Mouse (Mus musculus) lung, postnatal 10 days (tissue): ENCODE data around the gene Cmklr1.
A peak's percentile ranks its signal among the peaks of the same experiment; 100 is the strongest.

Experiments
- DNase-seq: peaks from one replicate; pipeline ENCODE4 v3.0.0; 2021

Cmklr1 gene

DNA sequence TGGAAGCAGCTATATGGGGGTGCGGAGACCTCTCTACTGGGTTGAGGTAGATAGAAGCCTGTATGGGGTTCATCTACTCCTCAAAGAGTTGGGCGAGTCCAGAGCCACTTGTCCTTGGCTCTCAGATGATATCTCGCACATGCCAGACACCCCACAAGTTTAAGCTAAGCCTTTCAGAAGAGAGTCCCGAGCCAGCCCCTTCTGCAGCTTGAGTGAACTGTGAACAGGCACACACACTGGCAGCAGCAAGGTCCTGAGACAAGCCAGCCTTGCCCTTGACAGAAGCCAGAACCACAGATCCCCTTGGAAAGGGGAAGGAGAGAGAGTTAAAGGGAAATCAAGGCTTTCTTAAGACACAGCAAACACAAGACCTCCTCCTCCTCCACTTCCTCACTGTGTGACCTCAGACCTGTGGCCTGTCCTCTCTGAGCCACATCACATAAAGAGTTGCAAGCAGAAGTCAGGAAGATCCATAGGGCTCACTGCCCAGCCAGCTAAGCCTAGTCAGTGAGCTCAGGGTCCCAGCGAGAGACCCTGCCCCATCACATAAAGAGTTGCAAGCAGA lies 1.5 kb downstream of the Cmklr1 start:
- DNase-seq = no peak

DNA sequence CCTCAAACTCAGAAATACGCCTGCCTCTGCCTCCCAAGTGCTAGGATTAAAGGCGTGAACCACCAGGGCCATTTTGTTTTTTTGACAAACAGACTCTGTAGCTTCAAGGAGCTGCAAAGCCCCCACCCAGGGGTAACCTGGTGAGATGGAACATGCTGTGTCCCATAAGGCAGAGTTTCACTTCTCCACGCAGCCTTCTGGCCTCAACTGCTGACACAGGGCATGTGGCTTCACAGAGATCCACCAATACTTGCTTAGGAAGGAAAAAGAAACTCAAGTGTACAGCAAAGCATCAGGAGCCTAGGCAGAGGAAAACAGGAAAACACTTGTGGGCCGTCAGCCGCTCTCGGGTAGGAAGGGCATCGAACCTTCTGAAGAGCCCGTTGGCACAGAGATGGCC lies 3.1 kb downstream of the Cmklr1 start:
- no peak for DNase-seq

DNA sequence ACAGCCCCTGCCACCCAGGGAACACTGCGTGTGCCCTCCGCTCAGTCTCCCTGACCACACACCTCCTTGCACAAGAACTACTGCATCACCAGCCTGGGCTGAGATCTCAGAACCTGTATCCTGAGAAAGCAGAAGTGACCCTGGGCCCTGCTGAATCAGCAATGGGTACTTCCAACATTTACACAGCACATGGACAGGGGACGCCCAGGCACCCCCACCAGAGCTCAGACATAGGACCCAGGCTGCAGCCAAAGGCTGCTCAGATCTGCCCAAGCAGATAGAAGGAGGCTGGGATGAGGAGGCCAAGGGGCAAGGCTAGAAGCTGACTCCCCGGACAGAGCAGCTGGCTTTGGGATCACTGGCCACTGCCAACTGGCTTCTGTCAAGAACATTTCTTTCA lies 5.7 kb downstream of the Cmklr1 start:
- DNase-seq = peak; percentile 64

DNA sequence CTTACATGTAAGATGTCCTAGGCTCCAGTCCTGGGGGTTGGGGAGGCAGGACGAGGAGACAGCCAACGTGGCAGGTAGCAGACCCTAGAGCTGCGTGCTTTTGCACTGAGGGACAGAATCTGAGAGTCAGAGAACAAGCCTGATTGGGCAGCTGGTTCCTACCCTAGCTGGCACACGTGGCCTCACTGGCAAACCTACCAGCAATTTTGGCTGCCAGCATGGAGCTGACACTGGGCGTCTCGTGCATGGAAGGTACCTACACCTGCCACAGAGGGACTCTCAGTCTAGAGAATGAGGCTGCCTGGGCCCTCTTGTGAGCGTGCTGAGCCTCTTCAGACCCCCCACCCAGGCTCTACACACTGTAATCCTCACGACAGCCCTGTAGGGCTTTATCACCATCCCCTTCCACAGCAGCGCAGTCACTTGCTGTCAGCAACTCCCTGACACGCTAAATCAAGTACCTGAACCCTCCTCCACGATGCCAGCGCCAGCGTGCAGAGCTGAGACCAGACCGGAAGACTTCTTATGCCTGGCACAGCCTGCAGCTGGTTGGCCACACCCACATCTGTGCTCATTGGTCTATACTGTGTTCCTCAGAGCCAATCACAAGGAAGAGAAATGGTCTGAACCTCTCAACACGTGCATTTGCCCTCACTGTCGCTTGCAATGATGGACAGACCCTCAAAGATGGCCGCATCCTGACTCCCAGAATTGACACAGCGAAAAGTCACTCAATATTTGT lies 6.9 kb downstream of the Cmklr1 start:
- DNase-seq = no peak

DNA sequence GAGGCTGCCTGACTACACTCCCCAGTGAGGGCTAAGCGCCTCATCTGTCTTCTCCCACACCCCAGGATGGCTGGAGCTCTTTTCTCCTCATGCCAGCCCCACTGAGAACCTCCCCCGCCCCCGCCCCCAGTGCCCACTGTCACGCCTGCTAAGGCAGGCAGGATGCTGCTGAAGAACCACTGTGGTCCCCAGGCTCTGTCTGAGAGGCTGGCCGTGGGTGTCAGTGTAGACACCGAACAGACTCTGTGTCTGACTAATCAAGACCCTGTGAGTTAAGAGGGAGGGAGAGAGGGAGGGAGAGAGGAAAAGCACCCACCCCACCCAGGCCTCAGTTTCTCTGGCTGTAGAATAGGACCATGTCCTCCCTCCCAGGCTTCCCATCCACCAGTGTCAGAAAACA lies 9.2 kb downstream of the Cmklr1 start:
- no peak for DNase-seq

DNA sequence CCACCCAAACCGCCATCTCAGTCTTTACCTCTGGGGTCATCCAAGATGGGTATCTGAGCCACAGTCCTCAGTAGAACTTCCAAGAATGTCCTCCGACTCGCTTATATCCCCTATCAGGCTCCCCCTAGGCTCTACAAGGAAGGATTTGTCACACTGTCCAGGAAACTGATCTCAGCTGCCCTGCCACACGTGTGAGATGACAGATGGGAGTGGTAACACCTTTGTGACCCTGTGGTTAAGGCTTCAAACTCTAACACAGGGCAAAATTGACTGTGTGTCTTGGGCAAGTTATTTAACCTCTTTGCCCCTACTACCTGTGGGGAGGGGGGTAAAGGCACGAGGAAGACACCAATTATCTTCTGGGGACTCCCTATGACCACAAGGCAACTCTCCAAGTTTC lies 11.1 kb downstream of the Cmklr1 start:
- DNase-seq = no peak

DNA sequence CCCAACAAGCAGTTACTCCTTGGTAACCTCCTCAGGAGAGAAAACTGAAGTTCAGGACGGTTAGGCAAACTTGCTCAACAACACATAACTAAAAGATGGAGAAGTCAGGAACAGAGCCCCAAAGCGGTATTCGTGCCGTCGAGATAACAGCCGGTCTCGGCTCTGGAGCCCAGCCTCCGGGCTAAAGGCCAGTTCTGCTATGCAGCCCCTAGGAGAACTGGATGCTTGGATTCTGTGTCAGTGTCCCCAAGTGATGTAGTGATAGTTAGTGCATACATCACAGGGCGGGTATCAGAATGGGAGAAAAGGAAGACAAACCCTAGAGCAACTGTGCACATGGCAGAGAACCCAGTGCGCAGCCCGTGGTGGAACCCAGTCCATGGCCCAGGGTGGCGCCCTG lies 12.2 kb downstream of the Cmklr1 start:
- DNase-seq = no peak

DNA sequence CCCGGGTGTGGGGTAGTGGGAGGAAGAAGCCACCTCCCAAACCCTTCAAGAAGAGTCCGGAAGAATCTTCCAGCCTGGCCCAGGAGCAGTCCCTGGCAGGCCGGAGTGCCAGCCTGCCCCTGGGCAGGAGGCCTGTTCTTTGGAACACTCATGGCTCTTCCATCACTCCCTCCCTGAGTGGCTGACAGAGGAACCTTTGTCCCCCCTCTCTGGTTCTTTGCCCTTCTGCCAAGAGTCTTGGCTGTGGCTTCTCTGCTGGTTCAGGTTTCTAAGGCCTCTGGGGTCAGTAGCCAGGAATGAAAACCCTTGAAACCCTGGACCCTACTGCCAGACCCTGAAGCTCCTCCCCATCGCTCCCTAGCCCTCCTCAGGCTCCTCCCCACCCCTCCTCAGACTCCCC lies 12.6 kb downstream of the Cmklr1 start:
- DNase-seq = no peak

DNA sequence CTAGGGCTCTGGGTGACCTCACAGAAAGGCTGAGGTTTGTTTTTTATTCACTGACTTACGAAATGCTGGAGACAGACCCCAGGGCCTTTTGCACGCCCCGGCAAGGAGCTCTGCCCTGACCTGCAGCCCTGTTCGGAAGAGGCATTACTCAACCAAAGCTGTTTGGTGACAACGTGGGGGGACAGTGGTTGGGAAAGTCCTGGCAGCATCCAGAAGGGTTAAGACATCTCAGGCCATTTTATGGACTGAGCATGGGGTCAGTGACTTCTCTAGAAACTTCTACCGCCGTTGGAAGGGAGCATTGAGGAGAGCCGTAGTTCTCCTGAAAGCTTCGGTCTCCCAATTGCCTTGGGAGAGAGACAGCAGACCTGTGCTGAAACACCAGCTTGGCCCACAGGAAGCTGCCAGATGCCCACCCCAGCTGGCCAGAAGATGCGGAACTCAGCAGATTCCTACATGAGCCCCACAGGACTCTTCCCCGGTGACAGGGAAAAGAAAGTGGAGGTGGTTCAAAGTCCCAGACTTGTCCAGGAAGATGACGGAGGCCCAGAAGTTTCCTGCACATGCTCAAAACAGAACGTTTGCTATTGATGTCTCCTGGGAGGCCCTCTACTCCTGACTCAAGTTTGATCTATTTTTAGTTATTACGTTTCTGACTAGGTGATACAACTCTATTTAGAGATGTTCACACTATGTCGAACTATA lies 14.2 kb downstream of the Cmklr1 start:
- DNase-seq = peak; percentile 60

DNA sequence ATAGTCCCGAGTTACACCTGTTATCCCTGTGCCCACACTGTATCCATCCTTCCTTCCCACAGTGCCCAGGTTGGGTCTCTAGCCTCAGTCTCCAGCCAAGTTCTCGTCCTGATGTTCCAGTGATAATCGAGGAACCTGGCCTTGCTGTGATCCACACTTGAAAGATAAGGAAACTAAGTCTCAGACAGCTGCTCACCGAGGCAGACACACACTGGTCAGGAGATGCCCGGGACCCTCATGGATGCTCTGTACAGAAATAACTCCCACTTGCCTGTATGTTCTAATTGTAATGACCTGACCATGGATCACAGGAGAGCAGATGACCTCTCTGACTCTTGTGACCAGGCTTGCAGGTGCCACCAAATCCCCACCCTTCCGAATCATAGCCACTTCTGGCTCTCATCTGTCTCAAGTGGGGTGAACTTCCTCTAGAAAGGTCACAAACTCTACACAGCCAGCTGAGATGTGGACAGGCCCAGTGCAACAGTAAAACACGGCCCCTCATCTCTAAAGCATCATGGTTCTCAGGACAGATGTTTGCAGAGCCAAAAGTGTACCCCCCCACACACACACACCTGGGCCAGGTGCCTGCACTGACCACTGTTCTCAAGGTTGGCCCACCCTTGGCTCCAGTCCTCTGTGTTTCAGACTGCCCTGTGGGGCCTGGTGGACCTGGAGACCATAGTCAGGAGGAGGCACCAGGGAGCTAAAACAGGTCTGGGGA lies 15.2 kb downstream of the Cmklr1 start:
- DNase-seq = no peak

DNA sequence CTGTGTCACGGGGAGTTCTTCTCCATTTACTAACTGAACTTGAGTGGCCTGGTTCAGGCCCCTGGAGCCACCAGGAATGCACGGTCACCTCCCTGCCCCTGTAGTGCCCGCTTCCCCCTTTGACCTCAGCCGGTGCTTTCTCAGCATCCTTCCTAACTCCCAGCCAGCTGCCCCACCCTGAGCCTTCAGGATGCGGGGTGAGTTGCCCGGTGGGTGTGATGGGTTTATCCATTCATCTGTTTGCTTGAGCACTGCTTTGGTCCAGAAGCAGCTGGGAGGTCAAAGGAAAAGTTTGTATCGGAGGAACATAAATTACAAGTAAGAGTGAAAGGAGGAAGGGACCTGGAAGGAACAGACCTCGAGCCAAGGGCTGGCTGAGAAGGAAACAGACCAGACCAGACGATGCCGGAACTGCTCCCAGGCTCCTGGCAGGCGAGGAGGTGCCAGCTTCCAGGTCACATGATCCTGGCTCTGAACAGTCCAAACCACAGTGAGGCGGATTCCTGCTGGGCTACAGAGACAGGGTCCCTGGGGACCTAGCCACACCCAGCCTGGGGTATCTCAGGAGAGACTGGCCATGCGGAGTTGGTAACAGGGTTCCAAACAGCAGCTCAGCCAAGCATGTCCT lies 16.1 kb downstream of the Cmklr1 start:
- DNase-seq = peak; percentile 82

DNA sequence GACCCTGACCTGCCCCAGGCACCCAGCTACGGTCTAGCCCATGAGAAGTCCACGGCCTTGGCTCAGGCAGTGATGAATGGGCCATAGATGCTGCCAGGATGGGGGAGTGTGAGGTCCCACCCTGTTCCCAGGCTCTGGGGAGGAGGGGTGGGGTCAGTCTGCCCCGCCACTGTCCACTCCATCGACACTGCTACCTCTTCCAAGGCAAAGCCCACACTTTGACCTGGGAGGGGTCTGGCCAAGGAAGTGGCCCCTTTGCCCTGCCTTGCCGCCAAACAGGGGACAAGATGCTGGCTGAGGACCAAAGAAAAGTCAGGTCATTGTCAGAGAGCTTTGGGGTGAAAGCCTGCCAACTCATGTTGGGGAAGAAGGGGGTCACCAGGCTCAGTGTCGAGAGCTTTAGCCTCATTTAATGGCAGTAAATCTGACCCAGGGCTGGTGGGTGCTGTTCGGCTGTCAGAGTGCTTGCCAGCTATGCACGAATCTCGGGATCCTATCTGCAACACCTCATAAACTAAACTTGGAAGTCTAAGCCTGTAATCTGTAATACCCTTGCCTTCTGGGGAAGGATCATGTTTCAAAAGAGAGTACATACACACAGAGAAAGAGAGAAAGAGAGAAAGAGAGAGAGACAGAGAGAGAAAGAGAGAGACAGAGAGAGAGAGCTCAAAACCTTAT lies 17.1 kb downstream of the Cmklr1 start:
- peak; percentile 74 for DNase-seq

DNA sequence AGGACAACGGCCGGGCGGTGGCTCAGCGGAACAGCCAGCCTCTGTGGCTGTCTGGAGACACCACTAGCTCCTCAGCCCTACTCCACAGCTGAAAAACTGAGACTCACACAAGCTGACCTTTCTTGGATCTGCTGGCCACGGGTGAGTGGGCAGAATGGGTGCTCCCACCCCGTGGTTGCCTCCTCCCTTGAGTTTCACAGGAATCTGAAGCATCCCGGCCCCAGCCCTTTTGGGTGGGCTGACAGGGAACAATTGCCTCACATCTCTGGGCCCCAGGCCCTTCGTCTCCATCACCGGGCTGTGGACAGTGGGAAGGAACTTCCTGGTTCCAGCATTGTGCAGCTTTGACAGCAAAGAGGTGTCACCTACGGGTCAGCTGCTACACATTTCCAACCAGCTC lies 20.1 kb downstream of the Cmklr1 start:
- DNase-seq = peak; percentile 46

DNA sequence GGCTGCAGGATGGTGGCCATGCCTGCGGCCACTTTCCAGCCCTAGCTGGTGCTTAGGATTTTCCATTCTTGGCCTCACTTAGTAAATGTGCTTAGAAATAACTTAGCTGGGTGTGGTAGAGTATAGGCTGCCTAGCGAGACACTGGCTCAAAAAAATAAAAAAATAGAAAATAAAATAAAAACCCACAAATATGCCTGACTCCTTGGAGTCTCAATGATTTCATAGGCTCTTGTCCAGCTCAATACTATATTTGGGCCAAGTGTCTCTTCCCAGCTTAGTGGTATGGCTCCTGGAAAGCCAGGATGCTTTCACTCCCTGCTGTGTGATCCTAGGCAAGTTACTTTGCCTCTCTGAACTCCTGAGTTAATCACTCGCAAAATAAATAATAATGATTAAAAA lies 21.0 kb downstream of the Cmklr1 start:
- DNase-seq = no peak

DNA sequence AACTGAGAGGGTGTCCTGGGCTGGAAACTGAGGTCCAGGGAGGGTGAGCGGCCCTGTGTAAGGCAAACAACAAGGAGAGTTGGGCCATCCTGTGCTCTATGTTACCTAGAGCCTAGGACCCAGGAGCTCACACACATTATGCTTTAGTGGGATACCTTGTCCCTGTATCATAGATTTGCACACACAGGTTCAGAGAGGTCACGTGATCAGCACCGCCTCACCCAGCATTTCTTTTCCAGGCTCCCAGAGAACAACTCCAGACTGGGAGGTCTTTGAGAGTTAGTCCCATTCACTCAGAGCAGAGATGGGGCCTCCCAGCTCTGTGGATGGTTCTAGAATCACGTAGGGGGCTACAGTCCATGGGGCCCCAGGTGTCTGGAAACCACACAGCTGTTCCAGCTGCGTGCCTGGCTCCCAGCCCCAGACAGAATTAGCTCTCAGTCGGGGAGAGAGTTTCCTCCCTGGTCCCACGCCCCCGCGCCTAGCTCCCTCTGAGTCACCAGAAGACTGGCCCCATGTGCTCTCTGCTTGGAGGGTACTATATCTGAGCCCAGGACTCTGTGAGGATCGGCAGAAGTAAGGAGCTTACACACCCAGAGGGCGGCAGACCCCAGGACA lies 22.3 kb downstream of the Cmklr1 start:
- DNase-seq = peak; percentile 76

DNA sequence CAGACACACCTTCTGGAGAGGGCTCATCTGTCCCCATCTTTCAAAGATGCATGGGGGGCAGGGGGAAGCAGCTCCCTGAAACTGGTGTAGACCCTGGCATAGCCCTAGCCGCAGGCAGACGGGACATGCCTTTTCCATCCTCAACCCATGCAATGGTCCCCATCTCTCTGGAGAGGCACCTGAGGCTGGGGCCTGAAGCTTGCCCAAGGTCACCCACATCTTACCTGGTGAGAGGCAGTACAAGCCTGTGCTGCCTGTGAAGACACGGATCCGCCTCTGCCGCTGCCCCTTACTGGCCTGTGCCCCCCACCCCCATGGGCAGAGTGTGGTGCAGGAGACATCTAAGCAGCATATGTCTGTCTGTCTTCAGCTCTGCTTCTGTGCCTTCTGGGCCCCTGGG lies 23.2 kb downstream of the Cmklr1 start:
- DNase-seq = no peak

DNA sequence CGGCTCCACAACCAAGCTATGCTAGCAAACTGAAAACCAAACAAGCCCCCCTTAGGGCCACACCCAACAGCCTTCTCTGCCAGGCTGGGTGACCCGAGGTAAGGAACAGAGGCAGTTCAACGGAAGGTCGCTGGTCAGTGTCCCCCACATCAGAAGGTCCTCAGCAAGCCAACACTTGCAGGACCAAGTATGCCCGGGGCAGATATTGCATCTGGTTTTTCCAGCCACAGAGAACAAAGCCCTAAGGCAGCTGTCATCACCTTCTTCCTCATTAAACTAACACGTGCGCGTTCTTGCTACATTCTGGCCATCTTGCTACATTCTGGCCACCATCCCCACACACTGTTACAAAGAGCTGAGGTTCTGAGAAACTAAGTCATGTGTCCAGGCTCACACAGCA lies 23.9 kb downstream of the Cmklr1 start:
- peak; percentile 57 for DNase-seq

DNA sequence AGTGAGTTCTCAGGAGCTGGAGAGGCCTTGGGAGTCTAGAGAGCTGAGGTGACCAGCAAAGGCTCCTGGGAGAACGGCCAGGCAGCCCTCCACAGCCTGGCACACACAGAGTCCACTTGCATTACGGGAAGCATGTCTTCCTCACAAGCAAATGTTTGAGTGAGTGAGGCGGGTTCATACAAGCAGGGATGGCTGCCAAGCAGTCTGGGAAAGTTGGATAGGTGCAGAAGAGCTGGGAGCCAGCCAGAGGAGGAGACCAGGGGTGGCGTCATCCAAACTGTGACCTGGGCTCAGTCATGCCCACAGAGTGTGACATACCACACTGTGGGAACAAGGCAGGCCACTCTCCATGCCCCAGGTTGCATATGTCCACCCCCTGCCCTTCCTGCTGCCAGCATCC lies 25.2 kb downstream of the Cmklr1 start:
- DNase-seq = no peak

DNA sequence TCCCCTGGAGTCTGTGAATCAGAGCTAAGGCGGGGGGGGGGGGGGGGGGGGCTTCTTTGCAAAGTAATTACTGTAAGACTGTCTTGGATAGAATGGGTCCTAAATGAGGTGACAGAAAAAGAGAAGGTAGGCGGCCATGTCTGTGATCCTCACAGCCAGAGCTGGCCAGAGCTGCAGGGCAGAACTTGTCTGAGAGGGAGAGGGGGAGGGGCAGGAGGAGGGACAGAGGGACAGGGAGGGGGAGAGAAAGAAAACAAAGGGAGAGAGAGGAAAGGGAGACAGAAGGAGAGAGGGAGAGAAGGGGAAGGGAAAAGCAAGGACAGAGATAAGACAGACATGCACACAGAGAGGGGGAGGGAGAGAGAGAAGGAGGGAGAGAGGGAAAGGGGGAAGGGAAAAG lies 27.2 kb downstream of the Cmklr1 start:
- DNase-seq = no peak

DNA sequence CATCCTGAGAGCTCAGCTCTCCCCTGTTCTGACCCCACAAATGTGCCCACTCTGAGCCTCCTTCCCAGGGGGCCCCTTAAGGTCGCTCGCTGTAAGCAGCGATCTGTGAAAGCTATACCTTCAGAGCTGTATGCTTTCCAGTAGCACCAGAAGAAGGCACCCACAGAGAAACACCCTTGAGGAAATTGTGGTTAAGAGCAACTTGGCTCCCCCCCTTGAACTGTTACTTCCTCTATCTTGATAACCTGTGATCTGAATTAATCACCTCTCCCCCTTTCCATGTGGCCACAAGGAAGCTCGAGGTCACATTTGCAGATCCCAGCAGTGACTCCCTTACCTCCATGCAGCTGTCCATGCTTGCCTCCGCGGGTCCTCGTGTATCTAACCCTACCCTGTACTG lies 29.2 kb downstream of the Cmklr1 start:
- DNase-seq = no peak

DNA sequence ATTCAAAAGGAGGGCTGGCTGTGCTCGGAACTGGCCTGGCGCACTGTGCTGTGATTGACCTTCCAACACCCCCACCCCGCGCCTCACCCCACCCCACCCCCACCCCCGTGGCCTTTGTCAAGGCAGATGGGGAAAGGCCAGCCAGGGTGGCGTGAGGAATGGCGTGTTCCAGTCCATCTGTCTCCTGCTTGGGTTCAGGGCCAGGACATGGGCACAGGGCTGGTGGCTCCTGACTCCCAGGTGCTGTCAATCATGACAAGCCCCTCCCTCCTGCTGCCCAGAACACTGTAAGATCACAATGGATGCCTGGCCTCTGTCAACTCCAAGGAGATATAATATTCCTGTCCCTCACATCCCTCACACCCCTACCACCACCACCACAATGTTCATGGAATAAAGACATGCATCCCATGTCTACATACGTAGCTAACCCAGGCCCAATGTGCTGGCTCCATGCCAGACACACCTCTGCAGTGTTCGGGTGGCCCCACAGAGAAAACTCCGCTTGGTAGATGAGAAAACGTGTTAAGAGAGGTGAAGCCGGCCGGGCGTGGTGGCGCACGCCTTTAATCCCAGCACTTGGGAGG lies 30.0 kb downstream of the Cmklr1 start:
- no peak for DNase-seq

DNA sequence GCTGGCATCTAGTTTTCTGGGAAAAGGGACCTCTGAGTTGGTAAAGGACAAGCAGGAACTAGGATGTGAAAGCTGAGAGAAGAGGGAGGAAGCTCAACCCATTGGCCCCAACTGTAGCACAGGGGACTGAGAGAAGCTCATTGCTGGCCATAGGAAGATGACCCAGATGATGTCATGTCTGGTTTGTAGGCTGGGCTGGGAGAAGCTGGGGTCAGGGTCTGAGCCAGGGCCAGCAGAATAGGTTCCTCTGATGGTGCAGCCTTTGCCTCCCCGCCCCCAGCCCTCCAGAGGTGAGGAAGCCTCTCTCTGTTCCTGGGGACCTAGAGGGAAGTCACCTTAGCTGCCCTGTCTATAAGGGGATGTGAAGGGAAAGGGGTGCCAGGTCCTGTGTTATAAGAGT lies 31.1 kb downstream of the Cmklr1 start:
- DNase-seq = no peak
